Mouse (Mus musculus) bone marrow, adult 2 months (tissue): ENCODE results near the gene Ccdc47.

Experiments
- CTCF ChIP-seq: fragments of 200-500 bp; IDR thresholded peaks from 2 replicates; pipeline ENCODE4 v1.5.1; 2011; ENCODE audit warnings: low read length, control low read depth; ENCODE audit not compliant: control insufficient read depth, insufficient read depth
- POLR2A ChIP-seq: fragments of 200-500 bp; IDR thresholded peaks from 2 replicates; pipeline ENCODE4 v1.6.1; 2011; ENCODE audit warnings: low read depth, mild to moderate bottlenecking, control low read depth, low read length, borderline replicate concordance; ENCODE audit not compliant: control insufficient read depth

DNA sequence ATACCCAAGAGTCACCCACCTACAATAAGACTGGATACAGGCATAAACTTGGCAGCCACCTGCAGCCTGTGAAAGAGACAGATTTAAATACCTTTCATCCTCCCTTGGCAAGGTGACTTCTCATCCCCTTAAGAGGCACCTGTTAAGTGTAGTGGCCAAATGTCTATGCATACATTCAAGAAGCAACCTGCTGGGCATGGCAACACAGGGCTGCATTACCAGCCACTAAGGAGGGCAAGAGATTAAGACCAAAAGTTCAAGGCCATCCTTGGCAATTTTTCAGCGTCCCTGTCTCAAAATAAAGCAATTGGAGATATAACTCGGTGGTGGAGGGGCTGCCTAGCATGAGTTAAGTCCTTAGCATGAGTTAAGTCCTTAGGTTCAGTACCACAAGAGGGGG, 38.6 kb upstream of the Ccdc47 start:
- no peak for TF ChIP-seq POLR2A
- no peak for TF ChIP-seq CTCF
